Mouse (Mus musculus) urinary bladder, postnatal 25 days (tissue): ENCODE data around the gene Gm10961.
"Not testable (repeated sequence)": the region's sequence is repeated elsewhere in the genome, so short reads cannot be mapped to it uniquely, and the experiment has no call there.

Source experiments
- DNase-seq: peaks from one replicate; pipeline ENCODE4 v3.0.0; 2022; ENCODE audit warnings: low spot score

Gene Gm10961

DNA sequence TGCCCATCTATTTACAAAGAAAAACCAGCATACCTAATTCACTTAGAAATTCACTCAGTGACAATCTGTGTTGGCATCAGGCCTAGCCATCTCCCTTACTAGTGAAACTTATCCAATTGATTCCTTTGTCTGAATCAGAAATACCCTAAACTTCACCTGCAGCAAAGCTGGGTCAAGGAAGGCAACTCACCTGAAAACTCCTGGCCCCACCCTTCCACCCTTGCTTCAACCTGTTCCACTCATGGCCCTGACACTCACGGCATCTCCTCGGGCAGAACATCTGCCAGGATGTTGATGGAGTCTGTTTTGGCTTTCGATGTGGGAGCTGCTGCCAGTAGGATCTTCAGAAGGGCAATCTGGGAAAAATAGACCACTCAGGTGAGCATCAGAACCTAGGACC lies 13.3 kb upstream of the Gm10961 start:
- DNase-seq, result no peak

DNA sequence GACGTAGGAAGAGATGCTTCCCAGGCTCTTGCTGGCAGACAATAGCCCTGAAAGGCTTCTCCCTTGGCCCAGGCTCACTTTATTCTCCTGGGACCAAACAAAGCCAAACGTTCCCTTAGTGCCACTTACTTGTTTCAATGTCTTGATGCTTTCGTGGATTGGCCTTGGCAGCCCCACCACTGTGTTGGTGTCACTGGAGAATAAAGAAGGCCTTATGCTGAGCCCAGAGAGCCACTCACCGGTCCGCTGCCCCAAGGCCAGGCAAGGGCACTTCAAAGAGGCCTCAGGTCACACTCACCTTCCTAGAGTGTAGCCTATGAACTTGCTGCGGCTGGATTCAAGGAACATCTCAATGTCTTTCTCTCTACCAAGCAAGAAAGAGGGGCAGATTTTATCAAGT lies 11.2 kb upstream of the Gm10961 start:
- no peak for DNase-seq

DNA sequence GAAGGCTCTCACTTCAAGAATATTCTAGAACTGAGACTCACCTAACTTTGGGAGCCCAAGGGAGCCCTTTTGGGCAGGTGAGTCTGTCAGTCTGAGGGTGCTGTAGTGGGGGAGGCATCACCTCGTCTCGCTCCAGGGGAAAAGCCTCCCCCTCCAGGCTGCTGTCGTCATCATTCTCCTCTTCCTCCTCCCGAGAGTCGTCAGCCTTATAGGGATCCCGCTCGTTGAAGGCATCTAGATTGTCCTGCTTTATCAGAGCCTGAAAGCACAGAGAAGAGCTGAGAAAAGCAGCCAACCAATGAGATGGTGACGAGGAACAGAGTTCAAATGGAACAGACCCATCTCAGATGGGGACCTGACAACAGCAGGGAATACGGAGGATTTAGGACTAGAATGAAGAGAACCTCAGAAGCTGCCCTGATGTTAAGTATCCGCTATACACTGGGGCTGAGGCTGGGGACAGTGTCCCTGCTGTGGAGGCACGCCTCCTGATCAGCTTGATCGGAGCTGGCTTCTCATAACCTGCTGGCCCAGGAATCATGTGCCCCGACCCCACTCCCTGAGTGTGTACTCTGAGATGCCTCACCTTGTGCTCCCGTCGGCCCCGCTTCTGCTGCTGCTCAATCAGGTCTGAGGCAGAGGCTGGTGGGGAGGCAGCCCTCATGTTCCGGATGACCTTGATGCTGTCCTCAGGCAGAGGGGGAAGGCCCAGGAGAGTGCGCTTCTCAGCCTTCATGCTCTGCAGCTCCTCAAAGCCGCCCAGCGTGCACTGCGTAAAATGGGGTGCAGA lies 9.6 kb upstream of the Gm10961 start:
- DNase-seq, result no peak

DNA sequence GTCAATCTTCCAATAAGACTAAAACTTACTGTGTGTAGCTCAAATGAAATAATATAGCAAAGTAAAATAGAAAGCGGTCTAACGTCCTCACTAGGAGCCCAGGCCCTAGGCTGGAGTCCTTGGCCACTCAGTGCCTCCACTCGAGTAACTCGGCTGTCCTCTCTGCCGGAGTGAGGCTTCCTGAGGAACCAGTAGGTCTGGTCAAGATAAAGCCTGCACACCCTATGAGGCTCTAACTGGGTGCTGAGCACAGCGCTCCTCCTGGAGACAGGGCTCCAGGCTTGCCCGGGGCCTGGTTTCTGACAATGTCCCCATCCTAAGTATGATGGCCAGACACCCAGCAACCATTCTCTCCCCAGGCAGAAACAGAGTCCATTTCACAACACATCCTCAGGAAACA lies 8.6 kb upstream of the Gm10961 start:
- no peak for DNase-seq

DNA sequence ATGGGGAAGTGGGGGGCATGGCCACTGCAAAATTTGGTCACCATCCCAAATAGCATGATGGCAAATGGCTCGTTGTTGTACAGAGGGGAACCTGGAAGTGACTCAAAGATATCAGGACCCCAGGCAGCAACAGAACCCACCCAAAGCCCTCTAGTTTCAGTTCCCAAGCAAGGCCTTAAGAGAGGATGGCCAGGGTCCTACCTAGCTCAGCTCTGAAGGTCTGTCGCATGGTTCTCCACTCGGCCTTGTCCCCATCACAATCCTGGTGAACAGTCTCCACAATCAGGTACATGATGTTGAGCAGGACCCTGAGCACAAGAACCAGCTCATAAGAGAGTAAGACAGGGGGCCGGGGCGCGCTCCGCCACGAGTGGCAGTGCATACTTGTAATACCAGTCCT lies 6.7 kb upstream of the Gm10961 start:
- no peak for DNase-seq

DNA sequence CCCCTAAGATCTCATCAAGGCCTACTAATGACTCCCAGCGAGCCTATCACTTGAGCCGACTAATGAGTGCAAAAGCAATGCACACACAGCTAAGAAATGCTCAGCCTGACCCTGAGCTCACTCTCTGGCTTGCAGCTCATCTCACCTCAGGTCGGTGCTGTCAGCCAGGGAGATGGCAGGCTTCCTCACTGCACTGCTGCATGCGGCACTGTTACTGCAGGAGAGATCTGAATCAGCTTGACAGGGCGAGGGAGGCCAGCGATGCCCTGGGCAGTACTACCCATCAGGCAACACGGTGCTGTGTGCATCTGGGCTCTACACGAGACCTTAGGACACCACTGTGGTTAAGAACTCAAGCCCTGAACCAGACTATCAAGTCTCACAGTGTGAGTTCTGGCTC lies 5.6 kb upstream of the Gm10961 start:
- no peak for DNase-seq

DNA sequence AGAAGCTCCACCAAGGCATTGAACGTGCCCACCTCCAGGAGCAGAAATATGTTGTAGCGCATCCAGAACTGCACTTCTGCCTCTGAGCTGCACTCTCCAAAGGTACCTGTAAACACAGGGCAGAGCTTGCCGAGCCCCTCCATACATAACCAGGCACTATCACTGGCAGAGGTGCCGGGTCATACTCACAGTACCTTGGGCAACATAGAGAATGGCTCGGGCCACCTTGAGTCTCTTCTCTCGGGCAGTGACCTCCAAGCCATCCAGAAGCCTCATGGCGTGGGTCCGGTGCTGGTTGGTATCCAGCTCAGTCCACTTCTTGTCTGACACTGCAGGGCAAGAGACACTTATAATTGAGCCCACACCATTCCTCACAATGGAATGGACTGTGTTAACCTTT lies 4.4 kb upstream of the Gm10961 start:
- DNase-seq, result no peak

DNA sequence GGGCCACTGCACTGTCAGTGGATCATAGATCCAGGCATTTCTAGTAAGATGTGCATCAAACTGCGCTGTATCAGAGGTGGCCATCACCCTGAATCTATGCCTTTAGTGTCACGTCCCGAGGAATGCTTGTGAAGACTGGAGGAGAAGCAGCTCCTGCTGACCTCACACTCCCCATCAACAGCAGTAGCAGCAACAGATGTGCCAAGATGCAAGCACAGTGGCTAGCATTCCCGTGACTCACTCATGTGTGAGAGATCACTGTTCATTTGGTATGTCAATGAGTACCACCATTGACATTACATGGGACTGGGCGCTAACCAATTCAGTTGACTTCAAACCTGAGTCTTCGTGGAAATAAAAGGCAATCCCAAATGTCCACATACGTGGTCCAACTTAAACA lies 3.5 kb upstream of the Gm10961 start:
- no peak for DNase-seq

DNA sequence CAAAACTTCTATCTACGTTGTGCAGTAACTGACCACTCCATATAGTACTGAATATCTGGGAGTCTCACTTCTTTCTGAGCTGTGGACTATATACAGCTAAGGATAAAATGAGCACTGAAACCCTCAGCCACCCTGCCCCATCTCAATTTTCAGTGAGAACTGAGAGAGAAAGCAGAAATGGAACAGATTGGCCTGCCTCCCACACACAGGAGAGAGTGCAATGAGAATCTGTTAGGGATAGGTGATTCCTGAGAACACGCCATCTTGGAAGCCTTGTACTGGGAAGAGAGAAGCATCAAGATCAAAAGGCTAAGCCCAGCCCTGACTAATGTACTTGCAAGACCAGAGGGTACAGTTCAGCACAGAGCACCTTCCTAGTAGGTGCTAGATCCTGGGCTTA lies 2.6 kb upstream of the Gm10961 start:
- DNase-seq, result no peak

DNA sequence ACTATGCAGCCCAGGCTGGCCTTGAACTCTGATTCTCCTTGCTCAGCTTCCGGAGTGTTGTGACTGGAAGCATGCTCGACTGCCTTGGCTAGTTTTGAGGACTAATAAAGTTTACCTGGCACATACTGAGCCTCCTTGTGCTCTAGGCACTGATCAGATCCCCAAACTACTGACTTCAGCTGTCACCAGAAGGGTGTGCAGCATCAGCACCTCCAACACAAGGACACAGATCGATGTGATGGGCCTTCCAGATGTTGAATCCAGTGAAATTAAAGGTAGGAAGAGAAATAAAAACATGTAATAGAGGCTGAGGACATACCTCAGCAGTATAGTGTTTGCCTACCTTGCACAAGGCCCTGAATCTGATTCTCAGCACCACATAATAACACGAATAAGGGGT lies 1.7 kb upstream of the Gm10961 start:
- no peak for DNase-seq

DNA sequence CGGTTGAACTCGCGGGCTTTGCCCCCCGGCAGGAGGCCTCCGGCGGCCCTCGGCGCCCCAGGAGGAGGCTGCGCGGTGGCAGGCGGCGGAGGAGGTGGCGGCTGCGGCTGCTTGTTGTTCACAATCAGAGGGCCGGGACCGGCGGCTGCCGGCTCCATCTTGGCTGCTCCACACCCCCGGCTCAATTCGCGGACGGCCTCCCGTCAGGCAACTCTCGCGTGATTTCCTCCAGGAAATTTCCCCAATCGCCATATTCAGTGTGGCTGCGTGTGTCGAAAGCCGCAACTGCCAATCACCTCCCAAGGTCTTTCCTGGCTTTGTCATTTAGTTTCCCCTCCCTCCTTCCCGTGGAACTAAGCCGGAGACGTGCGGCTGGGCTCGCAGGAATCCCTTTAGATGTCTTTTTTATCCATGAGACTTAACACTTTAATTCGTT lies 419 bp downstream of the Gm10961 start, which contains the start of gene Strip1:
Strip1 (minus strand) TSS at position 172 of the 436 bp plus-strand sequence.
- peak; percentile 86 for DNase-seq

DNA sequence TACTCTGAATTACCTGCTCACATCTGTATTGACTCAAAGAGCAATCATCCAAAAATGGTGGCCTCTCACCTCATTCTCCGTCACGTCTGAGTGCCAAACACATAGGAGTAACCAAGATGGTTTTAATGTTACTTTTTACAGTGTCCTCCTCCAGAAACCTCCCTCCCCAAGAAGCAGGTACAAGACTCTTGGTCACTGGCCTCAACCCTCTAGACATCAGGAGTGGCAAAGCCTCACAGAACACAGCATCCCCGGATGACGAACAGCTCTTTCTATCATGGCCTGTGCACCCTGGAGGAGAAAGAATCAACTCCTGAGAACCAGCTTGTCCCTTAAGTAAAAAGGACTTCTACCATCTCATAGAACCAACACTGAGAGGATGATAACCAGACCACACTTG lies 1.7 kb downstream of the Gm10961 start:
- DNase-seq, result no peak

DNA sequence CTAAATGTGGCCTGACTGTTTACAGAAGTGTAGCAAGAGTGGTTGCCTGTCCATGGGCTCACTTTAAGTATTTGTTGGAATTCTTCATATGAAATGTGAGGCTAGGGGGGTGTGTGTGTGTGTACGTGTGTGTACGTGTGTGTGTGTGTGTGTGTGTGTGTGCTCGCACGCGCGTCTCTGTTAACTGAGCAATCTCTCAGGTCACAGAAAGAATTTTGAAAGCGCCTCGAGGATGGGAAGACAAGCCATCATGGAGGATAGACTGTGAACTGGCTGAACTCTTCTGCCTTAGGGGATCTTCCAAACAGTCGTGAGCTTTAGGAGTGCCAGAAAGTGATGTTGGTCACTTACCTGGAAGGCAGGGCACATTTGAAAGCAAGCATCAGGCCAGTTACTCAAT lies 2.8 kb downstream of the Gm10961 start:
- DNase-seq, result no peak

DNA sequence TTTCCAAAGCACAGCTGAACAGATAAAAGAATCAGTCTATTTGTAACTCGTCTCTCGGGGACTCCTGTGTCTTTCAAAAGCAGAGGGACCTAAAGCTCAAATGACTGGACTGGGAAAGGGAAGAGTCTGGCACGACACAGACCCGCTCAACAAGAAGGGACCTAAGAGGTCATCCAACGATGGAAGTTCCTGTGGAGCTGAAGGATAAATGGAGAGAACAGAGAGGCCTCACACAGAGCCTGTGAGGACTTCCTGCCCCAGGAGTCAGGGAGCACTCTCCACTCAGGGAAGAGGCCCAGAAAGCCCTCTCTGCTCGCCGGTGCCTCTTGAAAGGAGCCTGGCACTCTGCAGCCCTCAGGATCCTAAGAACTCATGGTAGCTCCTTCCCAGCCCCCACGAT lies 4.7 kb downstream of the Gm10961 start:
- no peak for DNase-seq

DNA sequence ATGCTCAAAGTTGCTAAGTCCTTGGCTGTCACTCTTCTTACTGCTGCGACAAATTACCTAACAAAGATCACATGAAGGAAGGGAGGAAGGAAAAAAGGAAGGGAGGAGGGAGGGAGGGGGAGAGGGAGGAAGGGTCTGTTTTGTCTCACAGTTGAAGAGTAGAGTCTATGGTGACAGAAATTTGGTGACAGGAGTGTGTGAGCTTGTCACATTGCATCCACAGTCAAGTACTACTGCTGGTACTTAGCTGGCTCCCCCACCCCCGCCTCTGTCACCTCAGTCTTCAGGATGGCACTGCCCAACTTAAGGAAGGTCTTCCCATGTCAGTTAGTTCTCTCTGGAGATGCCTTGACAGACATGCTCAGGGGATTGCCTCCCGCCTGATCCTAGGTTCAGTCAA lies 5.1 kb downstream of the Gm10961 start:
- DNase-seq, result no peak

DNA sequence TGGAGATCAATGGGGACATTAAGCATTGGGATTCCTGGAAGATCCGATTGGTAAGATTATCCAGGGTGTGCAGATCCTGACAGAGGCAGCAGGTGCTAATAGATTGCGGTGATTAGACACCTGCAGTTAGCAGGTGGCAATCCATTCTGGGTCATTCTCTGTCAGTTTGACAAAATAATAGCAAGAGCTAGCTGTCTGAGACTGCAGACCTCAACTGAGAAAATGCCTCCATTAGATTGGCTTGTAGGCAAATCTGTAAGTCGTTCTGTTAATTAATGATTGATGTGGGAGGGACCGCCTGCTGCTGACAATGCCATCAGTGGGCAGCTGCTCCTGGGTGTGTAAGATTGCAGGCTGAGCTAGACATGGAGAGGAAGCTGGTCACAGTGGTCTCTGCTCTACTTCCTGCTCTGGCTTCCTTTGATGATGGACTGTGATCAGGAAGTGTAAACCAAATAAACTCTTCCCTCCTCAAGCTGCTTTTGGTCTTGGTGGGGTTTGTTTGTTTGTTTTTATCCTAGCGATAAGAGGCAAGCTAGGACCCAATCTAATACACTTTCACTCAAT lies 6.6 kb downstream of the Gm10961 start:
- DNase-seq, result no peak

DNA sequence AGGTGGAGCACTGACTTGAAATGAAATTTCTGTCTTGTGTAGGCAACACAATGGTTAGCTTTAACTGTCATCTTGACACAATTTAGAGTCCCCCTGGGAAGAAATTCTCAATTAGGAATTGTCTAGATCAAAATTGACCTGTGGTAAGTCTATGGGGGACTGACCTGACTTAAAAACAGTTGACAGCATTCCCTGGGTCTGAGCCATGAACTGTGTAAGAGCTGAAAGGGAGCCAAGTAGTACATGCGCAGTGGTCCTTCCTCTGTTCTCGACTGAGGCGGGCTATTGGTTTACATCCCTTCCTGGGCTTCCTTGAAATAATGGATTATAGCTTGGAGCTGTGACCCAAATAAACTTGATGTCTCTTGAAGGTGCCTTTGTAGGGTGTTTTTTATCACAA lies 15.8 kb downstream of the Gm10961 start:
- DNase-seq, result no peak

DNA sequence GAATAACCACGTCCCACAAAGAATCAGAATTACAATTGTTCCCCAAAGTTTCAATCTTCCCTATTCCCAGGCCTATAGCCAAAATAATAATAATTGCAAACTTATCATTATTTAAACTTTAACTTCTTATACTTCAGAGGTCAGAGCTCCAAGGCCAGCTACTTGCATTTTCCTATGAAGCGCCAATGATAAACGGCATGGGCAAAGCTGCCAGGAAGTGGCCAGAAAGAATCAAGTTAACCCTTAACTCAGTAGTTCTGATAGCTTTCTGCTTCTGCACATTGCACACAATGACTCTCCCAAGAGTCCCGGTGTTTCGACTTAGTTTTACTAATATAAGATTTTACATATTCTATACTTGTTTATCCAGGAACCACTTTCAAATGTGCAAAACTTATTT lies 19.2 kb downstream of the Gm10961 start:
- not testable (repeated sequence) for DNase-seq

DNA sequence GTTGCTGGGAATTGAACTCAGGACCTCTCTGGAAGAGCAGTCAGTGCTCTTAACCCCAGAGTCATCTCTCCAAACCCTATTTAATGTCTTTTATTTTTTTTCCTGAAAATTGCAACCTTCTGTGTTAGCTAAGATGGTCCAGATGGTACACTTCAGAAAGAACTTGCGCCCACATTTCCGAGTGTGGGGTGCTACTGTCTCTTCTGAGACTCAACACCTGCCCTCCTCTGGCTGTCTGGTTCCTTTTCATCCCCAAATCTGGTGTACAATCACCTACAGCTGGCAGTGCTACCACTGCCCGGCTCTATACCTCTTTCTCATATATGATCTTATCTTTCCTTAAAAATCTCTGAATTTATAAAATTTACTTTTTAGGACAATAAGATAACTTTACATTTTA lies 21.8 kb downstream of the Gm10961 start:
- DNase-seq, result no peak

DNA sequence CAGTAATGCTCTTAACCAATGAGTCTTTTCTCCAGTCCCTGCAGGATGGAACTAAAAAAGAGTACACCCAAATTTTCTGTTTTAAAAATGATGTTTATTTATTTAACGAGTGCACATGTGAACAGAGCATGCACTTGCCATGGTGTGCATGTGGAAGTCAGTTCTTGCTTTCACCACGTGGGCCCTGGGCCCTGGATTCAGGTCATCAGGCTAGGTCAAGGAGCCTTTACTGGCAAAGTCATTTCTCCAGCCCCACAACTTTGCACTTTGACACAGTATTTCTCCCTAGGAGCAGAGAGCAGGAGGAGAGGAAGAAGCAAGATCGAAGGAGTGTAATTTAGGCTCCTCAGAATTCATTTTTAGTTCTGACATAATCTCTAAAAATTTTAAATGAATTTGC lies 23.7 kb downstream of the Gm10961 start:
- DNase-seq, result no peak

DNA sequence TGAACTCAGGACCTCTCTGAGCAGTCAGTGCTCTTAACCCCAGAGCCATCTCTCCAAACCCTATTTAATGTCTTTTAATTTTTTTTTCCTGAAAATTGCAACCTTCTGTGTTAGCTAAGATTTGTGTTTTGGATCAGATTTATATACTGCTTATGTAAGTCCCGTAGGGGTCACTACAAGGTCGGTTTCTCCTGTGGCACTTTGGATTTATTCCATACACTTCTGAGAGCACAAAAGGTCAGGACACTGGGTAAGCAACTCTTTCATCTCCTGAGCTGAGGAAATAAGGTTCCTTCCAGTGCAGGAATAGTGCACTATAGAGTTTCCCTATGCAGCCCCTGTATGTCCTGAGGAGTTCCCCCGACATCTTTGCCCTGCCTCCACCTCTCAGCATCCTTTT lies 24.4 kb downstream of the Gm10961 start:
- DNase-seq, result no peak

DNA sequence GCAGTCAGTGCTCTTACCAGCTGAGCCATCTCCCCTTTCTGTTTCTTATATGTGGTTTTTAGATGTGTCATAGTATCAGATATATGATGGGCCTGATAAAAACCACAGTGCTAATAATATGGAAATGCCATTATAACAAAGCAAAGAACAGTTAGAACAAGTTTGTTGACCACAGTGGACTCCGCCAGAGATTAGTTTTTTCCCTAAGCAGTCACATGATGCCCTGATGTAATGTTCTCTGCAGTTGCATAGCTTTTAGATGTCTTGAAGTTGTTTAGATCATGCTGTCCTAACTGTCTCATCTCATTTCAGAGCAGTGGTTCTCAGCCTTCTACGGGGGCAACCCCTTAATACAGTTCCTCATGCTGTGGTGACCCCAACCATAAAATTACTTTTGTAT lies 25.0 kb downstream of the Gm10961 start:
- no peak for DNase-seq

DNA sequence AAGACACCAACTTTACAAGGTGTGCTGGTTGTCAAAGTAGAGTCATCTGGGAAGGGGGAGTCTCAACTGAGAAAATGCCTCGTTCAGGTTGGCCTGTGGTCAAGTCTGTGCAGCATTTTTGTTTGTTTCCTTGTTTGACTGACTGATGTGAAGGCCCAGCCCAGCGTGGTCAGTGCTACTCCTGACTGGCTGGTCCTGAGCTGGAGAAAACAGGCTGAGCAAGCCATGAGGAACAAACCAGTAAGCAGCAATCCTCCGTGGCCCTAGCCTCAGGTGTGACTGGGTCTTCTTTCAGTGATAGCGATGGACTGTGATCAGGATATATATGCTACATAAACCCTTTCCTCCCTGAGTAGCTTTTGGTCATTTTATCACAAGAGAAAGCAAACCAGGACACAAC lies 25.8 kb downstream of the Gm10961 start:
- no peak for DNase-seq

DNA sequence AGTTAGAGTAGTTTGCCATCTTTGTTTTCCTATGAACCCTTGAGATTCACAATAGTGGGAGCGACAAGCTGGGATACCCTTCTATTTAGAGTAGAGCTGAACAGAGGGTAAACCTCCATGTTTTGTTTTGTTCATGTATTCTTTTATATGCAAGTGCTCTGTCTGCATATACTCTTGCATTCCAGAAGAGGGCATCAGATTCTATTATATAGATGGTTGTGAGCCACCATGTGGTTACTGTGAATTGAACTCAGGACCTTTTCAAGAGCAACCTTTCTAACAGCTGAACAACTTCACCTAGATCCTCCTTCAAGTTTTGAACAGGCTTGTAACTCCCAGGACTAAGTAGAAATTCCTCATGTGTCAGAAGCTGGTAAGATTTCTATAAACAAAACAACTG lies 27.9 kb downstream of the Gm10961 start:
- DNase-seq, result no peak
